Mouse (Mus musculus): ENCODE results near the gene Znrf3.

DNA sequence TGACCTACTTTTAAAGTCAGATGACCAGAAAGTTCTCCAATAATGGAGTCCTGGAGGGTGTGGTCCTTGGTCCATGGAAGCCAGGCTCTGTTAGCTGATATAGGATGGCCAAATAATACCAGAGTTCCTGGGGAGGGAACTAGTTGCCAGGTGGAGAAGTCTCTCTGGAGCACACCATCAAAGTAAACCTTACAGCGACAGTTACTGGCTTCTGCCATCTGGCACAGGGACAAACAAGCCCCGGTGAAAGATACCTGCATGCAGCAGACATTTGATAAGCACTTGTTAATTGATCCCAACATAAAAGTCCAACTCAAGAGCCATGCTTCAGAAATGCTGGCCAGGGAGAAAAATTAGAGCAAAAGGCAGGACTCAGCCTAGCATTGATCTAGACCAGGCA, 190.6 kb downstream of the Znrf3 start:
- TF ChIP-seq MYOG (IDR thresholded peaks at IDR 0.05; ENCODE audit: control insufficient read depth in 1 of 3, insufficient read depth in 1 of 3, insufficient read length in 2 of 3, low read depth in 2 of 3): no peak
- TF ChIP-seq MAX (IDR thresholded peaks at IDR 0.05; ENCODE audit: low read depth): no peak

Data from myocyte (in vitro differentiated cells).